Mouse (Mus musculus): ENCODE results near the gene Sgtb. TPM values are rescaled to one million over a fixed set of nuclear protein-coding genes. Genes with fewer than 3 reads are reported as not detected.

Sgtb gene
- total RNA-seq, 2 experiments from 2014 or later: 0.52 to 0.71 TPM

DNA sequence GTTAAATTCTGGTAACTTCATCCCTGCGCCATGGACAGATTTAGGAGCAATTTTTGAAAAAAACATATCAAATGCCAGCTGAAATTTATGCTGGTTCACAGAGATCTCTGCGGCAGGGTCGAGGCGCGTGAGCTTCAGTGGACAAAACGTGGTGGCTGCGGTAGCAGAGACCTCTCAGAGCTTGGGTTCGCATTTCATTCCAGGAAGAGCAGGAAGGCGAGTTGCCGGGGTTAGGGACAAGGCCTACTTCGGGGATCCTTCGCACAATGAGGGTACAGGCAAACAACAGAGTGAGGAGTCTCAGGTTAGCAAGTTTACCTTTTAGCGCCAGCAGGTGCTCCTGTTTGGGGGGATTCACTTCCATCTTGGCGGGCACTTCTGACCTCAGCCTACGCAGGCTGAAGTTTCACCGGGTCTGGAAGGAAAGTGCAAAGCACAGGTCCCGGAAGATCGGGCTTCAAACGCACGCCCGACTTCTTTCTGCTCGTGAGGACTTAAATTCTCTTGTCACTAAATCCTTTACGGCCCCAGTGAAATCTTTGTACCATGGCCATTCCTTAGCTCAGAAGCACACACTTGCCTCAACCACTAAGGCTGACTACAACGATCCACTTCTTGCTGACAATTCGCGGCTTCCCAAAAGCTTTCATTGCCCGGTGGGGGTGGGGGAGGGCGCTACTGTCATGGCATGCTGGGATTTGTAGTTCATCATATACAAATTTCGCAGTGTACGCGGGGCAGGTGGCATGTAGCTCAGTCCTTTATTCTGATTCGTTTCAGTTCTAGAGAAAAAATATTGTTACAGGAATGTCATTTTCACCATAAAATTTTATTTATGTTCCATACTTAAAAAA is 68.5 kb downstream of the Sgtb start, which contains the start of gene Trappc13:
Gene Trappc13, minus strand, starts transcription at position 674 of the 854 bp plus-strand sequence.
- DNase-seq: peak; percentile 72
- intact Hi-C loops (cut with DNase I): no loop called here

DNA sequence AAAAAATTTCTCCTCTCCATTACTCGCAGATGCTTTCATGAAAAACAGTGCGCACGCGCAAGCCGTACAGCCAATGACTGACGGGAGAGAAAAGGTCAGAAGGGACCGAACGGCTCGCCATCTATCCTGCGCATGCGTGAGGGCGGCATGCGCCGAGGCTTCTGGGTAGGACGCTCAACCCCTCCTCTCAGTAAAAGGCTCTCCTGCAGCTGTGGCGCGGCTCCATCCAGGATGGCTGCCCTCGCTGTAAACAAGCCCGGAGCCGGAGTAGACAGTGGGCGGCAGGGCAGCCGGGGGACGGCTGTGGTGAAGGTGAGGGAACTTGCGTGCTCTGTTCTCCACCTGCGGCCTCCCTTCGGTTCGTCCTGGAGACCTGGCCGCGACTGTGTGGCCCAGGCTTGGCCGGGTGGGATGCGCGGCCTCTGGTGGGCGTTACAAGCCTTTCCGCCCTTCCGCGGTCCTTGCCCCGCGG is 69.1 kb downstream of the Sgtb start, which contains the start of gene Trim23:
Gene Trim23, plus strand, starts transcription at position 148 of the 472 bp plus-strand sequence.
- DNase-seq: peak; percentile 95 to 97
- intact Hi-C loops (cut with DNase I): no loop called here

DNA sequence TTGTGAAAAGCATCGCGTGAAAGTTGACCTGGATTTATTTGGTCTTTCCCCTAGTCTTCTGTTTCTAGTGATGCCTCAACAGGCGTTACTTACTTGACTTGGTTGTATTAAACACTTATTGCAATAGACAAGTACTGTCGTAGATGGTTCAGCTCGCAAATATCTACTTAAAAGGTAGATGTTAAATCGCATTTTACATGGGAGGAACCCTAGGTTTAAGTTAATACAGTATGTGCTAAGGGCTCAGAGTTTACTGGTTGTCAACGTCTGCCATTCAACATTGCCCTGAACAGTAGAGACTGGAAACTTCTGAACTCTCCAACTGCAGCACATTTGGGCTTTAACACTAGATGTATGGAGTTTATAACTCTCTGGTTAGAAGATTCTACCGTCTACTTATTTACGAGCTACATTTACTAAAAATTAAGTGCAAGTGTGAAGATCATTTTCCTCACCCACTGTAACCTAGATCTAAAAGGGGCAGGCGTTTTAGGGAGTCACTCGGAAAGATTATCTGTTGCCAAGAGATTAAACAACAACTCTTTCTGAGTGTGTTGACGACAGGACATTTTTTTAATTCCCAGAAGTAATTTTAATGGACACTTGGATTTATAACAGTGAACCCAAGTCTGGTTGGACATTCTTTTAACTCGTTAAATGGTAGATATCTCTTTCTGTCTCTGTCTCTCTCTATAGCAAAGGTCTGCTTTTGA is 69.8 kb downstream of the Sgtb start:
- intact Hi-C loops (cut with DNase I): no loop called here
- DNase-seq: no peak

- no peak for DNase-seq
- intact Hi-C loops (cut with DNase I): no loop called here
These were observed 77.8 kb downstream of the Sgtb start for GRCm38 (mm10) chr13:104187357-104187756.

Other genes with a start within 250 kb of the Sgtb start
- gene Erbin, start 189.2 kb upstream of the Sgtb start, total RNA-seq (2021): 10 to 100 TPM; 34.7 to 40.1 TPM
- 1 to 10 TPM; 6.9 to 8.2 TPM for gene Nln, start 127 bp upstream of the Sgtb start, total RNA-seq (2021)
- 10 to 100 TPM; 29.1 to 29.9 TPM for gene Trappc13, start 68.7 kb downstream of the Sgtb start, total RNA-seq (2021)
- gene Trim23, start 69.1 kb downstream of the Sgtb start, total RNA-seq (2021): 10 to 100 TPM; 19.1 to 24.3 TPM
- gene Cenpk, start 118.9 kb downstream of the Sgtb start, total RNA-seq (2021): not detected
- 1 to 10 TPM; 5.7 to 6.4 TPM for gene Ppwd1, start 119.1 kb downstream of the Sgtb start, total RNA-seq (2021)
- gene Adamts6, start 178.1 kb downstream of the Sgtb start, total RNA-seq (2021): 1 to 10 TPM in 1 of 2 experiments, under 1 TPM in 1; 0.67 to 1.2 TPM

Measured in gastrocnemius, postnatal 36 days (tissue).